Mouse (Mus musculus): ENCODE measurements around the gene 1700007K13Rik. TPM values are rescaled to one million over a fixed set of nuclear protein-coding genes. Genes with fewer than 3 reads are reported as not detected.
"Not testable (repeated sequence)": the region's sequence is repeated elsewhere in the genome, so short reads cannot be mapped to it uniquely, and the experiment has no call there.

1700007K13Rik gene
- polyA plus RNA-seq (2012; rRNA removed): not detected in 2 replicates

GRCm38 (mm10) chr2:28465836-28466518 is at the start of gene 1700007K13Rik:
Gene 1700007K13Rik, minus strand, starts transcription at chr2:28466332.
- DNase-seq: peak; percentile 74
- TF ChIP-seq CTCF (IDR thresholded peaks at IDR 0.05; ENCODE audit: borderline replicate concordance, control insufficient read depth, extremely low read depth, insufficient read depth, low read length, poor library complexity): no peak
- TF ChIP-seq POLR2A (IDR thresholded peaks at IDR 0.05; ENCODE audit: control insufficient read depth, extremely low read depth, insufficient read depth, low read length, poor library complexity): no peak
- WGBS: 4% methylated on average over 25 of the region's 25 CpGs

GRCm38 (mm10) chr2:28514489-28514888 is 48.4 kb upstream of the 1700007K13Rik start:
- H3K4me3 ChIP-seq (ENCODE audit: control insufficient read depth, insufficient read depth, low read length): no peak overlapping the region
- 27% methylated on average over 5 of the region's 5 CpGs for WGBS
- H3K4me1 ChIP-seq (replicated peaks; ENCODE audit: control insufficient read depth, insufficient read depth, low read length): peaks cover 32% of the 10 kb centered on the region
- H3K36me3 ChIP-seq (ENCODE audit: control insufficient read depth, insufficient read depth, low read length): no peaks in the 10 kb centered on the region
- no peaks in the 10 kb centered on the region; the same call in 1 of the 2 replicates for H3K27me3 ChIP-seq (ENCODE audit: control insufficient read depth, insufficient read depth, low read length)
- TF ChIP-seq POLR2A (IDR thresholded peaks at IDR 0.05; ENCODE audit: control insufficient read depth, extremely low read depth, insufficient read depth, low read length, poor library complexity) (no peak), CTCF (IDR thresholded peaks at IDR 0.05; ENCODE audit: borderline replicate concordance, control insufficient read depth, extremely low read depth, insufficient read depth, low read length, poor library complexity) (peak; percentile 62; the same call in 1 of the 2 replicates)
- H3K27ac ChIP-seq (ENCODE audit: control insufficient read depth, insufficient read depth, low read length): no peak overlapping the region
- DNase-seq: peak; percentile 87

More at GRCm38 (mm10) chr2:28465836-28466518, at the start of gene 1700007K13Rik:
- Histone ChIP-seq H3K27me3 (ENCODE audit: control insufficient read depth, insufficient read depth, low read length) (no peaks in the 10 kb centered on the region; the same call in 1 of the 2 replicates), H3K4me1 (replicated peaks; ENCODE audit: control insufficient read depth, insufficient read depth, low read length) (peaks cover 19% of the 10 kb centered on the region), H3K36me3 (ENCODE audit: control insufficient read depth, insufficient read depth, low read length) (peaks cover 9% of the 10 kb centered on the region), H3K4me3 (ENCODE audit: control insufficient read depth, insufficient read depth, low read length) (no peak within 1 kb of the TSS), H3K27ac (ENCODE audit: control insufficient read depth, insufficient read depth, low read length) (no peak within 1 kb of the TSS)

- DNase-seq: peak; percentile 44
- no peak overlapping the region for H3K27ac ChIP-seq (ENCODE audit: control insufficient read depth, insufficient read depth, low read length)
- H3K27me3 ChIP-seq (ENCODE audit: control insufficient read depth, insufficient read depth, low read length): no peaks in the 10 kb centered on the region; the same call in 1 of the 2 replicates
These were observed 47.6 kb upstream of the 1700007K13Rik start for GRCm38 (mm10) chr2:28513431-28514370.

DNA sequence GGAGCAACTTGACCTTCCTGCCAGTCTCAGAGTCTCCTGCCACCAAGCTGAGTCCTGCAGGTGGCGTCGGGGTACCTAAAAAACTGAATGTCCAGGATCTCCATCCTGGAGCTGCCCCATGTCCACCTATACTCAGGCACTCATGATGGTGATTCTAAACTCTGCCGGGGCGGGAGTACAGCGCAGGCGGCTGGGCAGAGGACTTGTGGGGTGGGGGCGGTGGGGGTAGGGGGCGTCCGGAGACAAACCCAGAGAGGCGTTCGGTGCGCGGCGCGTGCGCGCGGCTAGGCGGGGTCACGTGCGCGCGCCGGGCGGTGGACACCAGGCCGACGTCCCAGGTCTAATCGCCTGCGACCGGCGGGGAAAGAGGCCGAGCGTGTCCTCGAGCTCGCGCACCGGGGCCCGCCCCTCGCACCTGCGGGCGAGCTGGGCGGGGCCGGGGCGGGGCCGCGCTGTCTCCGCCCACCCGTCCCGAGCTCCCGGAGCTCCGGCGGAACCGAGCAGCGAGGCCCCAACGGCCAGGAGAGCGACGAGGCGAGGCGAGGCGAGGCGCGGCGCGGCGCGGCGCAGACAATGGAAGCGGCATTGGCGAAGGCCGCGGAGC is 46.8 kb upstream of the 1700007K13Rik start, which contains the start of gene Ralgds:
Gene Ralgds (plus strand): TSS at position 328 of the 604 bp plus-strand sequence.
- TF ChIP-seq POLR2A (IDR thresholded peaks at IDR 0.05; ENCODE audit: control insufficient read depth, extremely low read depth, insufficient read depth, low read length, poor library complexity) (peak; percentile 60), CTCF (IDR thresholded peaks at IDR 0.05; ENCODE audit: borderline replicate concordance, control insufficient read depth, extremely low read depth, insufficient read depth, low read length, poor library complexity) (0 out of 2 replicates have a peak, but pooled peaks have one; percentile 44)
- H3K27me3 ChIP-seq (ENCODE audit: control insufficient read depth, insufficient read depth, low read length): no peaks in the 10 kb centered on the region; the same call in 1 of the 2 replicates
- no peaks in the 10 kb centered on the region for H3K36me3 ChIP-seq (ENCODE audit: control insufficient read depth, insufficient read depth, low read length)
- no peak within 1 kb of the TSS for H3K27ac ChIP-seq (ENCODE audit: control insufficient read depth, insufficient read depth, low read length)
- H3K4me3 ChIP-seq (ENCODE audit: control insufficient read depth, insufficient read depth, low read length): peak within 1 kb of the TSS; percentile 60
- peak; percentile 57 for DNase-seq
- under 1% methylated on average over 71 of the region's 71 CpGs for WGBS
- peaks cover 25% of the 10 kb centered on the region for H3K4me1 ChIP-seq (replicated peaks; ENCODE audit: control insufficient read depth, insufficient read depth, low read length)

More at GRCm38 (mm10) chr2:28513431-28514370, 47.6 kb upstream of the 1700007K13Rik start:
- peaks cover 29% of the 10 kb centered on the region for H3K4me1 ChIP-seq (replicated peaks; ENCODE audit: control insufficient read depth, insufficient read depth, low read length)
- H3K4me3 ChIP-seq (ENCODE audit: control insufficient read depth, insufficient read depth, low read length): peak overlapping the region; percentile 60
- 5% methylated on average over 47 of the region's 47 CpGs for WGBS
- H3K36me3 ChIP-seq (ENCODE audit: control insufficient read depth, insufficient read depth, low read length): no peaks in the 10 kb centered on the region
- TF ChIP-seq CTCF (IDR thresholded peaks at IDR 0.05; ENCODE audit: borderline replicate concordance, control insufficient read depth, extremely low read depth, insufficient read depth, low read length, poor library complexity) (0 out of 2 replicates have a peak, but pooled peaks have one; percentile 5), POLR2A (IDR thresholded peaks at IDR 0.05; ENCODE audit: control insufficient read depth, extremely low read depth, insufficient read depth, low read length, poor library complexity) (no peak)

DNA sequence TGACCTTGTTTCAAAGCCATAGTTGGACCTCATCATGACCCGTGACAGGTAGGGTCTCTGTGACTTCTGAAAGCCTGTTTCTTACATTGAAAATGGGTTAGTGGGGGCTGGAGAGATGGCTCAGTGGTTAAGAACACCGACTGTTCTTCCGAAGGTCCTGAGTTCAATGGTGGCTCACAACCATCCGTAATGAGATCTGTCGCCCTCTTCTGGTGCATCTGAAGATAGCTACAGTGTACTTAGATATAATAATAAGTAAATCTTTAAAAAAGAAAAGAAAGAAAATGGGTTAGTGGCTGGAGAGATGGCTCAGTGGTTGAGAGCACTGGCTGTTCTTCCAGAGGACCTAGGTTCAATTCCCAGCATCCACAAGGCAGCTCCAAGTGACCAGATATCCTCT is 45.5 kb upstream of the 1700007K13Rik start:
- H3K27me3 ChIP-seq (ENCODE audit: control insufficient read depth, insufficient read depth, low read length); DNase-seq; H3K36me3 ChIP-seq (ENCODE audit: control insufficient read depth, insufficient read depth, low read length); H3K27ac ChIP-seq (ENCODE audit: control insufficient read depth, insufficient read depth, low read length); H3K4me3 ChIP-seq (ENCODE audit: control insufficient read depth, insufficient read depth, low read length): not testable (repeated sequence)
- 57% methylated on average over 5 of the region's 5 CpGs for WGBS
- peaks cover 18% of the 10 kb centered on the region for H3K4me1 ChIP-seq (replicated peaks; ENCODE audit: control insufficient read depth, insufficient read depth, low read length)

- 93% methylated on average over 6 of the region's 6 CpGs for WGBS
- no peak for DNase-seq
- H3K27me3 ChIP-seq (ENCODE audit: control insufficient read depth, insufficient read depth, low read length): no peaks in the 10 kb centered on the region
- no peak overlapping the region for H3K27ac ChIP-seq (ENCODE audit: control insufficient read depth, insufficient read depth, low read length)
- H3K36me3 ChIP-seq (ENCODE audit: control insufficient read depth, insufficient read depth, low read length): no peaks in the 10 kb centered on the region
- H3K4me3 ChIP-seq (ENCODE audit: control insufficient read depth, insufficient read depth, low read length): no peak overlapping the region
- no peaks in the 10 kb centered on the region for H3K4me1 ChIP-seq (replicated peaks; ENCODE audit: control insufficient read depth, insufficient read depth, low read length)
- TF ChIP-seq POLR2A (IDR thresholded peaks at IDR 0.05; ENCODE audit: control insufficient read depth, extremely low read depth, insufficient read depth, low read length, poor library complexity): no peak
- TF ChIP-seq CTCF (IDR thresholded peaks at IDR 0.05; ENCODE audit: borderline replicate concordance, control insufficient read depth, extremely low read depth, insufficient read depth, low read length, poor library complexity): no peak
These were observed 40.2 kb upstream of the 1700007K13Rik start for GRCm38 (mm10) chr2:28506291-28506690.

Data from thymus, adult 2 months (tissue).